Mouse (Mus musculus) adrenal gland, postnatal 25 days (tissue): Measurements from ENCODE around the gene Krt88. TPM values are rescaled to one million over a fixed set of nuclear protein-coding genes. Genes with fewer than 3 reads are reported as not detected.

ENCODE experiments used
- DNase-seq: peaks from one replicate; pipeline ENCODE4 v3.0.0; 2021; ENCODE audit warnings: mixed read lengths
- long read RNA-seq: library from polyadenylated mRNA; stranded (forward); transcript quantifications from one replicate; pipeline ENCODE4 v2.0.0, GENCODE M21; 2021
- total RNA-seq: library from RNA; stranded (reverse); gene quantifications from 2 replicates; pipeline ENCODE4 v1.2.3, GENCODE M21; 2021

The Krt88 gene
- not detected in 2 replicates for total RNA-seq
- long read RNA-seq = 0 reads

DNA sequence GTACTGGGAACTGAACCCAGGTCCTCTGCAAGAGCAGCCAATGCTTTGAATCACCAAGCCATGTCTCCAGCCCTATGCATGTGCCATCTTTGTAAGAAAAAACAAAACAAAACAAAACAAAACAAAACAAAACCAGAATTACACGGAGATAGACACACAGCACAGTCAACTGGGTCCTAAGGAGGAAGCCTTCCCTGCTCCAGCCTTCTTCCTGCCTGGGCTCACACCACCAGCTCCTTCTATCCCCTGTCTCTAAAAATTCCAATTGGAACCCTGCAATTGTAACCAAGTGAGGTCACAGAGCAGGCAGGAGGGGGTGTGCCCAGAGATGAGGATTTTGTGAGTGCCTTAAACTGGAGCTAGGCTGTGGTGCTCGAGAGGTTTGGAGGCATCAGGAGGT lies at the start of gene Krt88:
Gene Krt88 (plus strand): TSS at position 301 of the 400 bp plus-strand sequence.
- DNase-seq = no peak

GRCm38 (mm10) chr15:101398269-101398668 lies 49.3 kb upstream of the Krt88 start:
- no peak for DNase-seq

- no peak for DNase-seq
Observed at GRCm38 (mm10) chr15:101410775-101411174, 36.8 kb upstream of the Krt88 start, which contains the start of gene Krt7. TSS of gene Krt7 (plus strand) at chr15:101411043.

GRCm38 (mm10) chr15:101412188-101412587 lies 35.4 kb upstream of the Krt88 start:
- no peak for DNase-seq

GRCm38 (mm10) chr15:101413916-101414635 lies 33.5 kb upstream of the Krt88 start:
- DNase-seq = no peak

- no peak for DNase-seq
Observed at GRCm38 (mm10) chr15:101414807-101415565, 32.6 kb upstream of the Krt88 start.

GRCm38 (mm10) chr15:101418950-101419349 lies 28.6 kb upstream of the Krt88 start:
- no peak for DNase-seq

DNA sequence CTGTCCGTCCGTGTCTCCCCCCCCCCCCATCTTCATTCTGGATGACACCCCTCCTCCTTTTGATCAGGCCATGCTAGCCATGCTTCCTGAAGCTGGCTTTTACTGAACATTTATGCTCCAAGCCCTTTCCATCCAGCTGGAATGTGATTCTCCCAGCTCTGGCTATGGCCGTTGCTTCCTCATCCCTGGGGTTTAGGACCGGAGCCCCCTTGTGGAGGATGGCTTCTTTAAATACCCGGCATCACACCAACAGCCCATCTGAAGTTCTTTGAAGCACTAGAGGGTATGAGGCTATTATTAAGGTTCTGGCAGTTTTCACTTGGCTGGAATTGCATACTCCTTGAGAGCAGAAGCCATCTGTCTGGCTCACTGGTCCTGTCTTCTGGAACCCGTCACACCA lies 26.6 kb upstream of the Krt88 start:
- no peak for DNase-seq

DNA sequence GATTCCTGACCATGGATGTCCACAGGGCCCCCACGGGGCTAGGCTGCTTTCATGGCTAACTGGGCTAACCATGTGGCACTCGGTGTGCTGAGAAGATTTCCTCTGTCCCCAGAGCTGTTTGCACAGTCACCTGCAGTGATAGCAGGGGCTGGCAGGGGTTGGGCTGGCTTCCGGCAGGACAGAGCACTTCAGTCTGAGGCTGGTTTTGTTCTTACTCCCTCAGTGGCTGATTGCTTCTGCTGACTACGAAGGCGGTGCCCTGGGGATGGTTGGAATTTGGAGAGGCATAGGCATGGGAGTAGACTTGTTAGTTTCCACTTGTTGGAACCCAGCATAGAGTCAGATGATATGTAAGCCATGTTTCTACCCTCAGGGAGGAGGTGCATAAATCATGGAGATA lies 22.6 kb upstream of the Krt88 start:
- no peak for DNase-seq

DNA sequence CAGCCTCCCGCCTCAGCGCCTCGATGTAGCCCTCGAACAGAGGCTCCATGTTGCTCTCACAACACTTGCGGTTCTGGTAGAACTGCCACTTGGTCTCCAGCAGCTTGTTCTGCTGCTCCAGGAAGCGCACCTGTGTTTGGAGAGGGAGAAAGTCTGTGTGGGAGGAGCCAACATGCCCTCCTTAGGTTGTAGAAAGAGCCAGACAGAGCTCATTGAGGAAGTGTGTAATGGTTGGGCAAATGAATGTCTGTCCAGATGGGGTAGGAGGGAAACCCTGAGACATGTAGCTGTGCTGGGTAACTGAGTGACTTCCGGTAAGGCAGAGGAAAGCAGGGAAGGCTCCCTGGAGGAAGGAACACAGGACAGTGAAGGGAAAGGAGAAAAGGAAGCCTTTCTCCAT lies 10.9 kb upstream of the Krt88 start:
- DNase-seq = no peak

- DNase-seq = no peak
Observed at GRCm38 (mm10) chr15:101438555-101438954, 9.0 kb upstream of the Krt88 start, which contains the start of gene Krt87. TSS of gene Krt87 (minus strand) at chr15:101438804.

DNA sequence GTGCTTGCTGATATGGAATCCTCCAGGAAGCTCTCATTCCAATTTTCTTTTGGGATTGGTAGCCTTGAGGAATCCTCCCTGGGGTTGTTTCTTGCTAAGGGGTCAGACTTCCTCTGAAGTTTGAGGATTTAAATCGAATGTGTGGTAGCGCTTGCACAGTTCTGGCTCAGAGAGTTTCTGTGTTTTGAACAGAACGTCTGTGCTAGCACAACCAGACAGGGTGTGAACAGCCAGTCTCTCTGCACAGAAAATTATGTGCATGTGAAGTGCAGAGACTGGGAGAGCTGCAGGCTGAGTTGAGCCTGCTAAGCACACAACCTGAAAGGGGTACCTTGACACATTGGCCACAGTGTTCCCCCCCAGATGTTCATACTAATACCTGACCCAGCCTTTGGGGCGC lies 6.7 kb upstream of the Krt88 start:
- no peak for DNase-seq

DNA sequence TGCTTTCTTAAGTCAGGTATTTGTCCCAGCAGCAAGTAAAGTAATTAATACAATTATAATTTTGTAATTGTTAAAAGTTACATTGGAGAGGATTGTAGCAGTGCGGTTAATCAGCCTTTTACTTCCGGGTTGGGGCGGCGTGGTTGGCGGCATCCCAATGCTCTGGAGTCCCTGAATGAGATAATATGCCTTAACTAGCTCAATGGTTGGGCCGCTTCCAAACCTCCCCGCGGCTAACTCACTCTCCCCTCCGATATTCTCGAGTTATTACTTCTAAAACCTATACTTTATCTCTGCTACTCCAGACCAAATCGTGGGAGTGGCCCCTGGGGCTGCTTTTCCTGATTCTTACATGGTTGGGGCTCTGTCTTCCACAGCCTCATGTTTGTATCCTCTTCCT lies 972 bp upstream of the Krt88 start:
- no peak for DNase-seq

GRCm38 (mm10) chr15:101453093-101453736 lies 5.7 kb downstream of the Krt88 start:
- DNase-seq = peak; percentile 80

- no peak for DNase-seq
Observed at GRCm38 (mm10) chr15:101454774-101455173, 7.2 kb downstream of the Krt88 start.

DNA sequence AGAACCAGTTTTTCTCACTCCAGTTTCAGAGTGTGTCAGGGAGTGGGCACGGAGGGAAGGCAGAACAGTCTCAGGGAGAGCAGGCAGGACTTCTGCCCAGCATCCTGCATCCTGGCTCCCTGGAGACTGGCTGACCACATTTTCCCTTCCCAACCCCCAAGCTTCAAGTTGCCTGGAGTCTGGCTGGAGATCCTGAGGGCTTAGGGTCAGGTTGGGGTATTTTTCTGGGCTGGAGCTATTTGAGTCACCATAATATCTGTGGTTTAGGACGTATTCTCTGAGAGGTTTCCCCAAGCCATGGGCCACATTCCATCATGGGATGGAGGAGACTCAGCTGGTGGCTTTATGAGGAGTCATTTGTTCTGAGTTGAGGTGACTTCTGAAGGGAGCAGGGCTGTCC lies 7.7 kb downstream of the Krt88 start:
- no peak for DNase-seq

- DNase-seq = no peak
Observed at GRCm38 (mm10) chr15:101455891-101456290, 8.3 kb downstream of the Krt88 start.

DNA sequence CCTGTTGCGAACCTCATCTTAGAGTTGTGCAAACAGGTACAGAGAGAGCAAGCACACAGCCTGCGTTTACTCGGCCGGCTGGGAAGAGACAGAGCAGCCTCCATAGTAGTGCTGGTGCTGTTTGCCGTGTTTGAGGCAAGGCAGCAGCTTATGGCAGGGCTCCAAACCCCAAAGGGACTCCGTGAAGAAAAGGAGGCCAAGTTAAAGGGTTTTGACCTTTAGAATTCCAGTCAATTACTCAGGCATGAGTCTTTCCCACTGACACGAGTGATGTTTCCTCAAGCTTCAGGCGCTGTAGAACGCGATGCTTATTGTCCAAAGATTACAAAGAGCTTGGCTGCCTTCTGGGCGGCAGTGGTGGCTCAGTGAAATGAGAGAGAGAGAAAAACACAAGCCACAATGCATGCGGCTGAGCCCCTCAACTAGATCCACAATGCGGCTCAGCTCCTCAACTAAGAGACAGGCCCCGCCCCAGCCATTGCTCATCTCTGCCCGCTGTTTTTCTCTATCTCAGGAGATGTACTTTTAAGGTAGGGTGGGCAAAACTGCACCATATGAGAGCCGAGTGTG lies 10.9 kb downstream of the Krt88 start:
- peak; percentile 15 for DNase-seq

- no peak for DNase-seq
Observed at GRCm38 (mm10) chr15:101459283-101459682, 11.7 kb downstream of the Krt88 start.

DNA sequence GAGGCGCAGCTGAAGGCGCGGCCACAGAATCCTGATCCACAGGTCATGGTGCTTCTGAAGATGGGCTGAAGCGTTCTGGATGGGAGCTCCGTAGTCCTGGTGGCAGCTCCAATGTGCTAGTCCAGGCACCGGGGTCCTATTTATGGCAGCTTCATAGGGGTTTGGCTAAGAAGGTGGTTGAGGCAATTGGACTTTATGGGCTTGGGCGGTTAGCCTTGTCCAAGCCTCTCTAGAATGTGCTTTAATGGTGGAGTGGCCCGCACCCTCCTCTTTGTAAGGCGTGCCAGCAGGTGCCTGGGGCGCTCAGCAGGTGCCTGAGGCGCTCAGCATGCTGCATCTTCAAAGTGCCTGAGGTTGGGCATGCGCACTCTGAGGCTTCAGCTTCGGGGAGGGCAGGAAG lies 16.1 kb downstream of the Krt88 start, which contains the start of gene Krt81:
Gene Krt81 (minus strand): TSS at position 101 of the 400 bp plus-strand sequence.
- DNase-seq = no peak

GRCm38 (mm10) chr15:101469093-101469492 lies 21.5 kb downstream of the Krt88 start:
- DNase-seq = no peak

GRCm38 (mm10) chr15:101472952-101473528 lies 25.5 kb downstream of the Krt88 start, which contains the start of gene Krt86:
TSS of gene Krt86 (plus strand) at chr15:101473478.
- DNase-seq = peak; percentile 67
